Mouse (Mus musculus) heart, embryonic 13.5 days (tissue): ENCODE data around the gene Tbcc. TPM values are rescaled to one million over a fixed set of nuclear protein-coding genes. Genes with fewer than 3 reads are reported as not detected.

Experiments
- ATAC-seq: fragments of 200-750 bp; cut with Nextera tagmentation; 2 replicates; pipeline ENCODE4 v1.8.0; 2017; ENCODE audit warnings: moderate TSS enrichment; ENCODE audit not compliant: insufficient number of reproducible peaks, low FRiP score, low TSS enrichment; ENCODE audit errors: extremely low read depth
- H3K27ac ChIP-seq: fragments of 300-500 bp; sonication (generic); replicated peaks from 2 replicates; pipeline ENCODE4 v1.5.1; 2015; ENCODE audit warnings: moderate library complexity, mild to moderate bottlenecking, inconsistent platforms
- H3K27me3 ChIP-seq: fragments of 300-500 bp; sonication (generic); replicated peaks from 2 replicates; pipeline ENCODE4 v1.6.1; 2015; ENCODE audit warnings: mild to moderate bottlenecking, inconsistent platforms
- H3K36me3 ChIP-seq: fragments of 300-500 bp; sonication (generic); 2 replicates; pipeline ENCODE4 v1.6.1; 2015; ENCODE audit warnings: mild to moderate bottlenecking, inconsistent platforms
- H3K4me1 ChIP-seq: fragments of 300-500 bp; sonication (generic); 2 replicates; pipeline ENCODE4 v1.6.1; 2015; ENCODE audit warnings: inconsistent platforms
- H3K4me2 ChIP-seq: fragments of 300-500 bp; sonication (generic); 2 replicates; pipeline ENCODE4 v1.6.1; 2015; ENCODE audit warnings: inconsistent platforms, mild to moderate bottlenecking, moderate library complexity
- H3K4me3 ChIP-seq: fragments of 300-500 bp; sonication (generic); 2 replicates; pipeline ENCODE4 v1.5.1; 2015; ENCODE audit warnings: moderate library complexity, mild to moderate bottlenecking, inconsistent platforms
- H3K9ac ChIP-seq: fragments of 300-500 bp; sonication (generic); 2 replicates; pipeline ENCODE4 v1.6.1; 2015; ENCODE audit warnings: inconsistent platforms, mild to moderate bottlenecking, moderate library complexity
- H3K9me3 ChIP-seq: fragments of 300-500 bp; sonication (generic); 2 replicates; pipeline ENCODE4 v1.6.1; 2016; ENCODE audit warnings: inconsistent platforms
- WGBS: fragments of 180-500 bp; shearing (Covaris S2); methylation state at CpG from one replicate; pipeline ENCODE4 v1.1.7; 2015; ENCODE audit warnings: mixed read lengths; 5-methylcytosine and 5-hydroxymethylcytosine counted together
- polyA plus RNA-seq: library from polyadenylated mRNA; unstranded; fragments of >200 nt; fragmentation: Nextera tagmentation; extraction: Ambion mirVana; gene quantifications from 2 replicates; pipeline ENCODE4 v1.2.1, GENCODE M21; 2015

Gene Tbcc
- polyA plus RNA-seq, 1 experiment from 2014 or later = 39.8 TPM

- Histone ChIP-seq H3K36me3 (no peaks in the 10 kb centered on the region), H3K9me3 (no peaks in the 10 kb centered on the region), H3K4me1 (peaks cover 7% of the 10 kb centered on the region), H3K4me2 (no peak within 1 kb of the TSS), H3K27me3 (no peaks in the 10 kb centered on the region), H3K9ac (no peak within 1 kb of the TSS), H3K4me3 (no peak within 1 kb of the TSS), H3K27ac (no peak within 1 kb of the TSS)
- 78% methylated on average over 10 of the region's 10 CpGs for WGBS
- no peak for ATAC-seq
Observed at GRCm38 (mm10) chr17:46910186-46910585, 19.7 kb downstream of the Tbcc start, which contains the start of gene Prph2. Prph2 (plus strand) TSS chr17:46910459.

DNA sequence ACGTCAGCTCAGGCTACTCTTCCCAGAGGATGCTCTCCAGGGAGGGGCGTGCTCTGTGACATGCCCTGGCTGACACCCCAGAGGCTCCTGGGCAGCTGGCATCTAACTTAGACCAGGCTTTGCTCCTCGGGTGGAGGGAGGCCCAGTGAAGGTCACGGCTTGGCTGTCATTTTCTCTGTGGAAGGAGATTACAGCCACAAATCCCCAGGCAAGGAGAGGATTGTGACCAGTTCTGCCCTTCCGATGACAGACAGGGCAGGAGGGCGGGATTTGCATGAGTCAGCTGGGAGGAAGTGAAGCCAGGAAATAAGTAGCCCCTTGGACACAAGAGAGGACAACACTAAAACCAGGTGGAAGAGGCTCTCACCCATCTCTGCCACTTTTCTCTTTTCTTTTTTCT is 21.8 kb downstream of the Tbcc start:
- peak overlapping the region; percentile 2; the same call in 1 of the 2 replicates for H3K4me2 ChIP-seq
- ATAC-seq = no peak

GRCm38 (mm10) chr17:46915129-46915528 is 24.6 kb downstream of the Tbcc start:
- WGBS = 62% methylated on average over 3 of the region's 3 CpGs
- Histone ChIP-seq H3K27ac (no peak overlapping the region), H3K27me3 (no peaks in the 10 kb centered on the region), H3K4me3 (no peak overlapping the region), H3K4me2 (no peak overlapping the region), H3K36me3 (no peaks in the 10 kb centered on the region), H3K4me1 (peaks cover 7% of the 10 kb centered on the region), H3K9me3 (no peaks in the 10 kb centered on the region), H3K9ac (no peak overlapping the region)
- no peak for ATAC-seq

More for the DNA sequence above, 21.8 kb downstream of the Tbcc start:
- 20% methylated on average over 6 of the region's 6 CpGs for WGBS
- H3K27ac ChIP-seq = no peak overlapping the region
- H3K4me3 ChIP-seq = no peak overlapping the region
- H3K4me1 ChIP-seq = peaks cover 7% of the 10 kb centered on the region
- no peaks in the 10 kb centered on the region for H3K27me3 ChIP-seq
- no peaks in the 10 kb centered on the region for H3K36me3 ChIP-seq
- H3K9ac ChIP-seq = no peak overlapping the region
- H3K9me3 ChIP-seq = no peaks in the 10 kb centered on the region

GRCm38 (mm10) chr17:46918951-46919350 is 28.5 kb downstream of the Tbcc start:
- no peak overlapping the region for H3K4me2 ChIP-seq
- ATAC-seq = no peak
- no peak overlapping the region for H3K27ac ChIP-seq
- H3K4me3 ChIP-seq = no peak overlapping the region
- no peaks in the 10 kb centered on the region for H3K4me1 ChIP-seq
- no peaks in the 10 kb centered on the region for H3K27me3 ChIP-seq
- no peaks in the 10 kb centered on the region for H3K36me3 ChIP-seq
- 31% methylated on average over 4 of the region's 4 CpGs for WGBS
- no peak overlapping the region for H3K9ac ChIP-seq
- no peaks in the 10 kb centered on the region for H3K9me3 ChIP-seq

- no peaks in the 10 kb centered on the region for H3K9me3 ChIP-seq
- H3K4me2 ChIP-seq = no peak overlapping the region
- no peak overlapping the region for H3K4me3 ChIP-seq
- ATAC-seq = no peak
- WGBS = 56% methylated on average over 6 of the region's 6 CpGs
- no peaks in the 10 kb centered on the region for H3K4me1 ChIP-seq
- H3K27ac ChIP-seq = no peak overlapping the region
- H3K36me3 ChIP-seq = no peaks in the 10 kb centered on the region
- H3K9ac ChIP-seq = no peak overlapping the region
- H3K27me3 ChIP-seq = no peaks in the 10 kb centered on the region
Observed at GRCm38 (mm10) chr17:46920855-46921254, 30.4 kb downstream of the Tbcc start.

DNA sequence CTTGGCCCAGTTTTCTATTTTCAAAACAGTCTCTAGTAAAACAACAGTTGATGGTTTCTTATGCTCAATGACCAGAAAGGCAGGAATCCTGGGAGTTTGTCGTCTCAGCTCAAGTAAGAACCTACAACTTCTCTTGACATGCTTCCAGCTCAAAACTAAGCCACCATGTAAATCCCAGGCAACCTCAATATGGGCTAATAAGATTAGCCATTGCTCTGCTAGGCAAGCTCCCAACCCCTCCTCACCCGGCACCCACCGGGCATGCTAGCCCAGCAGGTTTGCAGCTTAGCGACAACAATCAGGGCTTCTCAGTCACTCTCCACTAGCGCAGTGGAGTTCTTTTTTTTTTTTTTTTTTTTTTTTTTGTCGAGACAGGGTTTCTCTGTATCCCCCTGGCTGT is 35.7 kb downstream of the Tbcc start:
- Histone ChIP-seq H3K27me3 (no peaks in the 10 kb centered on the region), H3K9me3 (no peaks in the 10 kb centered on the region), H3K4me2 (no peak overlapping the region), H3K36me3 (peaks cover 36% of the 10 kb centered on the region), H3K4me1 (no peaks in the 10 kb centered on the region), H3K4me3 (no peak overlapping the region), H3K27ac (no peak overlapping the region), H3K9ac (no peak overlapping the region)
- ATAC-seq = no peak
- 47% methylated on average over 6 of the region's 6 CpGs for WGBS

GRCm38 (mm10) chr17:46926941-46927340 is 36.5 kb downstream of the Tbcc start:
- WGBS = 62% methylated on average over 3 of the region's 3 CpGs

GRCm38 (mm10) chr17:46927781-46928180 is 37.3 kb downstream of the Tbcc start:
- 87% methylated on average over 5 of the region's 5 CpGs for WGBS
- Histone ChIP-seq H3K4me1 (no peaks in the 10 kb centered on the region), H3K4me3 (no peak overlapping the region), H3K4me2 (no peak overlapping the region), H3K27ac (no peak overlapping the region), H3K27me3 (no peaks in the 10 kb centered on the region), H3K9ac (no peak overlapping the region), H3K36me3 (peaks cover 52% of the 10 kb centered on the region), H3K9me3 (no peaks in the 10 kb centered on the region)
- no peak for ATAC-seq

More at GRCm38 (mm10) chr17:46926941-46927340, 36.5 kb downstream of the Tbcc start:
- Histone ChIP-seq H3K27me3 (no peaks in the 10 kb centered on the region), H3K4me2 (no peak overlapping the region), H3K27ac (no peak overlapping the region), H3K4me1 (no peaks in the 10 kb centered on the region), H3K9ac (no peak overlapping the region), H3K36me3 (peaks cover 44% of the 10 kb centered on the region), H3K9me3 (no peaks in the 10 kb centered on the region), H3K4me3 (no peak overlapping the region)
- ATAC-seq = no peak

- Histone ChIP-seq H3K27ac (no peak overlapping the region), H3K9me3 (no peaks in the 10 kb centered on the region), H3K4me2 (no peak overlapping the region), H3K36me3 (peaks cover 67% of the 10 kb centered on the region), H3K27me3 (no peaks in the 10 kb centered on the region), H3K4me1 (no peaks in the 10 kb centered on the region), H3K4me3 (no peak overlapping the region), H3K9ac (no peak overlapping the region)
- ATAC-seq = no peak
- WGBS = 86% methylated on average over 12 of the region's 12 CpGs
Observed at GRCm38 (mm10) chr17:46929277-46929676, 38.8 kb downstream of the Tbcc start.

GRCm38 (mm10) chr17:46929897-46930296 is 39.4 kb downstream of the Tbcc start:
- H3K4me1 ChIP-seq = no peaks in the 10 kb centered on the region
- no peak overlapping the region for H3K4me3 ChIP-seq
- H3K27me3 ChIP-seq = no peaks in the 10 kb centered on the region
- no peak for ATAC-seq
- 88% methylated on average over 7 of the region's 7 CpGs for WGBS
- H3K36me3 ChIP-seq = peaks cover 73% of the 10 kb centered on the region
- no peak overlapping the region for H3K9ac ChIP-seq
- no peak overlapping the region for H3K27ac ChIP-seq
- H3K4me2 ChIP-seq = no peak overlapping the region
- no peaks in the 10 kb centered on the region for H3K9me3 ChIP-seq

- Histone ChIP-seq H3K4me3 (no peak overlapping the region), H3K4me1 (no peaks in the 10 kb centered on the region), H3K27ac (no peak overlapping the region), H3K36me3 (peaks cover 99% of the 10 kb centered on the region), H3K27me3 (no peaks in the 10 kb centered on the region), H3K9ac (no peak overlapping the region), H3K9me3 (no peaks in the 10 kb centered on the region), H3K4me2 (no peak overlapping the region)
- WGBS = 91% methylated on average over 5 of the region's 5 CpGs
- no peak for ATAC-seq
Observed at GRCm38 (mm10) chr17:46932961-46933360, 42.5 kb downstream of the Tbcc start.

GRCm38 (mm10) chr17:46933557-46934348 is 43.3 kb downstream of the Tbcc start:
- Histone ChIP-seq H3K9ac (no peak overlapping the region), H3K27ac (no peak overlapping the region), H3K4me1 (no peaks in the 10 kb centered on the region), H3K27me3 (no peaks in the 10 kb centered on the region), H3K4me2 (no peak overlapping the region), H3K9me3 (no peaks in the 10 kb centered on the region), H3K36me3 (peaks cover 99% of the 10 kb centered on the region), H3K4me3 (no peak overlapping the region)
- ATAC-seq = no peak
- 77% methylated on average over 19 of the region's 19 CpGs for WGBS
